Mouse (Mus musculus): ENCODE results near the gene Gm525.
"Not testable (repeated sequence)": the region's sequence is repeated elsewhere in the genome, so short reads cannot be mapped to it uniquely, and the experiment has no call there.

The Gm525 gene

DNA sequence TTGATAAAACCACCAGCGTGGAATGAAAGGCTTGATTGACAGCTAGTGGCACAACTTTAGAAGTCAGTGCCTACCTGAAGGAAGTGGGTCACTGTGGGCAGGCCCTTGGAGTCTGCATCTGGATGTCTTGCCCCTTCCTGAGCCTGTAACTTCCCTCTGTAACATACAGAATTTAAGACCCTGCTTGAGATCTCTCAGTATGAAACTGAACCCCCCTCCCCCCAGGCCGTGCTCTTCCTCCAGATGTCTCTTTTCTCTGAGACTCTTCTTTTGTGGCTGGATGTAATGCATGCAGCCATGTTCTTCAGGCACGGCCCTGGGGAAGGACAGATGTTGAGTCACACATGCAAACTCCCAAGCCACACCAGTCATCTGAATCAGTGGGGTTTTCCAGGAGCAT lies 21.7 kb downstream of the Gm525 start:
- intact Hi-C loops (cut with DNase I), result no loop called here

- intact Hi-C loops (cut with DNase I), result not testable (repeated sequence)
Measured at GRCm38 (mm10) chr11:89097292-89097691, 23.7 kb downstream of the Gm525 start.

DNA sequence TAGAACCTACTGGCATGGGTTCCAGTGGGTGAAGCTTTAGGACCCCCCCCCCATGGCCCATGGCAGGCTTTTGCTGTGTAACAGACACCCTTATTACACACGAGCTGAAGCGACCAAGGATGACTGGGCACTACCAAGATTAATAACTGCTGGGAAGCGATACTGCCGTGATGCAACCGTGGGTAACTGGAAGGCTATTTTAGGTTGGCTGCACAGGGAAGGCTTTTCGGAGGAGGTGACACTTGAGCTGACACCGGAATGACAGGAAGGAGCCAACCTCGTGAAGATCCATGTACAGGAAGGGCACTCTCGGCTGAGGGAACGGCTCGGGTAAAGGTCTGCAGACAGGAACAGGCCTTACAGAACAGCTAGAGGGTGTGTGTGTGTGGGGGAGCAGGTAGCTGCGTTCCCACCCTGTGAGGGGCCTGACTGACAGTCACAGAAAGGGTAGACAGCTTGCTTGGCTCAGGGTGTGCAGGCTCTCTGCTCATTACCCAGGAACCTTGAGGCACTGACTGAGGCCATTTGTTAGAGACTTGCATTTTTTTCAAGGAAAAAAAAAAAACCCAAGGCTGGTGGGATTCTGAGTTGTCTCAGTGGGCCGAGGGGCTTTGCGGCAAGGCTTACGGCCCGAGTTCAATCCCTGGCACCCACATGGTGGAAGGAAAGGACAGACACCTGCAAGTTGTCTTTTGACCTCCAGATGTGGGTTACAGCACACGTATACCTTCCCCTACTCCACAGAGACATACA lies 24.6 kb downstream of the Gm525 start:
- intact Hi-C loops (cut with DNase I), result no loop called here

DNA sequence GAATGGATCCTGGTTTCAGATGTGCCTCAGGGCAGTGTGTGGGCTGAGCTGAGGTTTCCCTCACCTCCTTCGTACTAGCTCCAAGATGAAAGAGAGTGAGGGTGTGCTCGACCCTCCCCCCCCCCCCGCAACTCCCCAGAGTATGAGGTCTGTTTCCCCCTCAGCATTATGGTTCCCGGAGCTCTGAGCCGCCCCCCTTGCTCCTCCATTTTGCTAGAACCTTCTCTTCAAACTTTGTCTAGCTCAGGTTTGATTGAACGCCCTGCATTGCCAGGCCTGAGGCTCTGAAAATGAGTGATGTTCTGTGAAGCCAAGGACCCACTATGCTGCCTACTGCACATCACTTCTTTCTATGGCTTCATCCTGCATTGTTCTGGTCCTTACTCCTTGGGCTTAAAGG lies 25.3 kb downstream of the Gm525 start:
- intact Hi-C loops (cut with DNase I), result no loop called here

- intact Hi-C loops (cut with DNase I), result loop anchor here (2.0 to 5.0 kb wide), 2 partner anchors 62 to 202 kb away; partner anchors contain the start of gene Nog
Measured at GRCm38 (mm10) chr11:89100403-89100802, 26.8 kb downstream of the Gm525 start.

- intact Hi-C loops (cut with DNase I), result loop anchor here (2.0 to 5.0 kb wide), 2 partner anchors 61 to 202 kb away; partner anchors contain the start of gene Nog
Measured at GRCm38 (mm10) chr11:89100826-89101321, 27.2 kb downstream of the Gm525 start.

GRCm38 (mm10) chr11:89103166-89103565 lies 29.5 kb downstream of the Gm525 start:
- intact Hi-C loops (cut with DNase I), result loop anchor here (5.0 kb wide), 1 partner anchor 59 kb away; no protein-coding TSS in a partner anchor

DNA sequence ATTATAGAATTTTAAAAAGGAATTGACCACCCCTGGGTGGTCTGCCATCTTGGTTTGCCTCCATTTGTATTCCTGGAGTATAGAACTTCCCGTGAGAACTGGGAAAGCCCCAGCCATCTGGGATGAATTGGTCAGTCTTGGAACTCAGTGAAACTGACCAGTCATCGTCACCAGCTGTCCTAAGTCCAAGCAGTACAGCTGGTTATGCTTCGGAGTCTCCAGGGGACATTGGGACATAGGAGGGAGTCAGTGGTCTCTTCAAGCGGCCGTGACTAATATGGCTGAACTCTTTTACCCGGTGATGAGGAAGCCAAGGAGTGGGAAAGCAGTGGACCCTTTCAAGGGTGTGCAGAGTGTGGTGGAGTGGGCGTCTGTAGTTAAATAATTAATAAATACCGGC lies 31.6 kb downstream of the Gm525 start:
- intact Hi-C loops (cut with DNase I), result no loop called here

- intact Hi-C loops (cut with DNase I), result no loop called here
Measured at GRCm38 (mm10) chr11:89105823-89106222, 32.2 kb downstream of the Gm525 start.

GRCm38 (mm10) chr11:89107180-89107807 lies 33.7 kb downstream of the Gm525 start:
- intact Hi-C loops (cut with DNase I), result no loop called here

DNA sequence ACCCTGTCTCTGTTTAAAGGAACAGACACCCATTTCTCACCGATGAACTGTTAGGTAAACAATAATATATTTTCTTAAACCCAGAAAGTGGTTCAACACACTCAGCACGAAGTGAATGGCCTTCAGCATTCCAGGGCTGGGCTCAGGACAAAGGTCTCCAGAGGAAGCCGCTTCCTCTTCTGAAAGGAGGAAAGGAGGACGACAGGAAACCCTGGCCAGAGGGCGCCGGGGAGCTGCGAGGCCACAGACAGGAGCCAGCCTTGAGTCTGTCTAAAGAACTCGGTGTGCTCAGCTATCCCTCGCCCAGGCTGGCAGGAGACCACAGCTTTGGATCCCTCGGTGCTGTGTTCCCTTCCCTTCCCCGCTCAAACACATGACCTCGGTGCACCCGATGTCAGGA lies 50.8 kb downstream of the Gm525 start:
- intact Hi-C loops (cut with DNase I), result no loop called here

GRCm38 (mm10) chr11:89130856-89131255 lies 57.2 kb downstream of the Gm525 start:
- intact Hi-C loops (cut with DNase I), result no loop called here

DNA sequence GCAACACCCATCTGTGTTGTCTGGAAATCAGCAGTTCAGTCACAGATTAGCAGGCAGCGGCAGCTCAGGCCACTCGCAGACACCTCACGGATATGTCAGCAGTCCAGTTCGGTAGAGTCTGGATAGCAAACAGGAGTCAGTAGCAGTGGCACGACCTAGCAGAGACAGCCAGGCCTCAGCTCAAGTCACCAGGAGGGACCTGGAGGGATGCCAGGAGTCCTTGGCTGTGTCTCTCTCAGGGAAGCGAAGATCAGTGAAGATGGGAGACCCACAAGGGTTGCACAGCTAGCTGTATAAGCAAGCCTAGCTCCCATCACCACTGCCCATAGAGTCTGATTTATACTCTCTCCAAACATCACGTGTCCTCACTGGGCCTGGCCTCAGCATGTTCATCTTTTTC lies 58.8 kb downstream of the Gm525 start:
- intact Hi-C loops (cut with DNase I), result no loop called here

DNA sequence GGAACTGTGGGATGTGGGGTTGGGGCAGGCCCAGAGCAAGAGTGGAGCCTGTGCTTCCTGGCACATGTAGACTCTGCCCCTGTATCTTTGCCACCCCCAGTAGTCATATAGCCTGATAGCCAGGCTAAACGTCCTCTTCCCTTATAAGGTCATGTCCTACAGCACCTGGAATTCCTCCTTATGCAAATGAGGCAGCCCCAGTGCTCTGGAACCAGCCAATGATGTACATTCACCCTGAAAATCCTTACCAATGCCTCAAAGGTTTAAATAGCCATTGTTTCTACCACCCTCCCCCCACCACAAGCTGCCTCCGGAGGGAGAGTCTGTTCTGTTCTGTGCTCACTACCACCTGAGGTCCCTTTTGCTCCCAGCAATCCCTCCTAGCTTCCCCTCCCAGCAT lies 60.6 kb downstream of the Gm525 start:
- intact Hi-C loops (cut with DNase I), result no loop called here

DNA sequence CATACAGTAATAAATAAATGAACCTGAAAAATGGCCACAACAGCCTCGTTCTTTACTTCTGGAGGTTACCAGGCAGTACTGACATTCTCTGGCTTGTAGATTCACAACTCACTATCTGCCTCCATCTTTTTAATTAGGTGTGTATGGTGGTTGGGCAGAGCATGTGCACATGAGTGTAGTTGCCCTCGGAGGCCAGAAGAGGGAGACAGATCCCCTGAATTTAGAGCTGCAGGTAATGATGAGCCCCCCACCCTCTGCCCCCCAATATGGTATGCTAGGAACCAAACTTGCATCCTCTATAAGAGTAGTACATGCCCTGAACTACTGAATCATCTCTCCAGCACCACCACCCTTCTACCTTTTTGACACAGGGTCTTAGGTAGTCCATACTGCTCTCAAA lies 64.3 kb downstream of the Gm525 start:
- intact Hi-C loops (cut with DNase I), result no loop called here

All from adrenal gland (tissue).